ENCODE assay signal across 33 mouse cellular contexts in the genomic region with DNA sequence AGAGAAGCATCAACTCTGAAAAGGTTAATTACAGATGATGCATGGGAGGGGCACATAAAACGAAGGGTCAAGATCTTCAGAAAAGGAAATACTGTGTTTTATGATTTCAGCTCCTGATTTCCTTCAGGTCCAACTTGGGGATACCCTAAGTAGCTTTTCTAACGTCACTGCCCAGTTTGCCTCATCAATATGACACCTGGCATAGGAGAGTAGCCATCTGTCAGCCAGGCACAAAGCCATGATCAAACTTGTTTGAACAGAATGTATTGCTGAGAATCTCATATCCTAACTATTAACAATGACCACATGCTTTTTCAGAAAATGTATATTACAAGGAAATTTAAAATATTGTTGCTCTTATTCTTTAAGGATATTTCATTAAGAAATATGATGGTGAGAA.
DNase-seq lines count a peak whose midpoint lies in the region; TF ChIP-seq lines count a peak whose summit lies in the region.
"Had no signal": no experiment of that assay in that cellular context is flagged by ENCODE, and none has a peak within 500 bp of the region (broad histone marks: within the 10 kb centered on the region; RNA-seq: fewer than 3 reads in every experiment).

No protein-coding gene starts in this region.

- DNase-seq in left cerebral cortex, postnatal 4 days, result peak; percentile 61
- no peak for DNase-seq in left cerebral cortex, adult 2 months (ENCODE audit: extremely low spot score in 1 of 2, low spot score in 2 of 2)
- DNase-seq in cerebellum, adult 11 months, result peak; percentile 77
- peak; percentile 85 for DNase-seq in cerebellum, adult 8-10 months
- DNase-seq in cerebellum, postnatal 25 days, result peak; percentile 85 to 86
- DNase-seq in right cerebral cortex, adult 2 months (ENCODE audit: low spot score in 2 of 2), result no peak
- DNase-seq in layer of hippocampus, adult 2 months (ENCODE audit: low spot score in 2 of 2), result no peak
- DNase-seq in thymus, adult 18-20 months, result no peak
- DNase-seq: adrenal gland, adult 2 months; adrenal gland, postnatal 36 days; B cell, adult 2 months; gastrocnemius, postnatal 36 days; heart, adult 18-20 months; heart, postnatal 36 days; kidney, adult 2 months; kidney, postnatal 4 days; layer of hippocampus, postnatal 36 days; lung, embryonic 14.5 days; lung, postnatal 14 days; right cerebral cortex, adult 18-20 months; right cerebral cortex, postnatal 4 days; thymus, adult 2 months had no signal

- intact Hi-C loops in left cerebral cortex, postnatal 4 days (cut with DNase I), result no loop called here
- intact Hi-C loops in left cerebral cortex, adult 2 months (cut with DNase I), result no loop called here

- no peak overlapping the region for H3K27ac ChIP-seq in left cerebral cortex, adult 2 months
- H3K27ac ChIP-seq in layer of hippocampus, adult 2 months, result no peak overlapping the region
- H3K27ac ChIP-seq: embryonic facial prominence, embryonic 10.5 days; embryonic facial prominence, embryonic 15.5 days; forebrain, embryonic 15.5 days; hindbrain, embryonic 15.5 days; intestine, embryonic 15.5 days; limb, embryonic 12.5 days; liver, embryonic 15.5 days; midbrain, embryonic 10.5 days; neural tube, embryonic 12.5 days; stomach, postnatal 0 days had no signal

- no peak overlapping the region for H3K4me3 ChIP-seq in left cerebral cortex, adult 2 months
- no peak overlapping the region for H3K4me3 ChIP-seq in layer of hippocampus, adult 2 months
- H3K4me3 ChIP-seq: embryonic facial prominence, embryonic 10.5 days; embryonic facial prominence, embryonic 15.5 days; forebrain, embryonic 15.5 days; hindbrain, embryonic 15.5 days; intestine, embryonic 15.5 days; limb, embryonic 12.5 days; liver, embryonic 15.5 days; midbrain, embryonic 10.5 days; myocyte; neural tube, embryonic 12.5 days had no signal

- no peak for TF ChIP-seq CTCF in left cerebral cortex, adult 2 months (IDR thresholded peaks at IDR 0.05)
- TF ChIP-seq CTCF in layer of hippocampus, adult 2 months (conservative IDR thresholded peaks at IDR 0.05), result no peak

Comparison
In these comparisons a context has a peak if more than half of its experiments do, and no peak if none do; other contexts are left out.
1. DNase-seq: peak in left cerebral cortex, postnatal 4 days (single experiment), cerebellum, adult 11 months (single experiment), cerebellum, adult 8-10 months (single experiment) and cerebellum, postnatal 25 days (2 of 2); none in left cerebral cortex, adult 2 months (0 of 2), right cerebral cortex, adult 2 months (0 of 2), layer of hippocampus, adult 2 months (0 of 2) and thymus, adult 18-20 months (0 of 2).